Mouse (Mus musculus) heart, embryonic 16.5 days (tissue): Measurements from ENCODE around the gene Ppp1r14d. TPM values are rescaled to one million over a fixed set of nuclear protein-coding genes. Genes with fewer than 3 reads are reported as not detected.
A peak's percentile ranks its signal among the peaks of the same experiment; 100 is the strongest.

ENCODE experiments used
- ATAC-seq: fragments of 200-750 bp; cut with Nextera tagmentation; replicated peaks from 2 replicates; pipeline ENCODE4 v1.8.0; 2017; ENCODE audit warnings: moderate number of reproducible peaks; ENCODE audit not compliant: insufficient read depth, low FRiP score; ENCODE audit errors: extremely low read depth
- H3K27ac ChIP-seq: fragments of 300-500 bp; sonication (generic); 2 replicates; pipeline ENCODE4 v1.5.1; 2014; ENCODE audit warnings: mild to moderate bottlenecking, low read length, control low read depth, moderate library complexity
- H3K27me3 ChIP-seq: fragments of 300-500 bp; sonication (generic); 2 replicates; pipeline ENCODE4 v1.6.1; 2014; ENCODE audit warnings: low read length, mixed read lengths; ENCODE audit not compliant: control insufficient read depth, insufficient read depth
- H3K36me3 ChIP-seq: fragments of 300-500 bp; sonication (generic); 2 replicates; pipeline ENCODE4 v1.6.1; 2014; ENCODE audit not compliant: control insufficient read depth, insufficient read depth
- H3K4me1 ChIP-seq: fragments of 300-500 bp; sonication (generic); 2 replicates; pipeline ENCODE4 v1.6.1; 2014; ENCODE audit warnings: low read length, mixed read lengths; ENCODE audit not compliant: control insufficient read depth, insufficient read depth
- H3K4me2 ChIP-seq: fragments of 300-500 bp; sonication (generic); 2 replicates; pipeline ENCODE4 v1.6.1; 2014; ENCODE audit warnings: low read depth, mild to moderate bottlenecking, control low read depth, low read length
- H3K4me3 ChIP-seq: fragments of 300-500 bp; sonication (generic); 2 replicates; pipeline ENCODE4 v1.5.1; 2014; ENCODE audit warnings: mild to moderate bottlenecking, control low read depth, low read length
- H3K9ac ChIP-seq: fragments of 300-500 bp; sonication (generic); 2 replicates; pipeline ENCODE4 v1.6.1; 2014; ENCODE audit warnings: low read length, control low read depth
- H3K9me3 ChIP-seq: fragments of 300-500 bp; sonication (generic); replicated peaks from 2 replicates; pipeline ENCODE4 v1.6.1; 2016; ENCODE audit warnings: low read length; ENCODE audit not compliant: control insufficient read depth
- WGBS: fragments of 180-500 bp; shearing (Covaris S2); extraction: QIAGEN DNeasy Blood & Tissue Kit; methylation state at CpG from one replicate; pipeline ENCODE4 v1.1.7; 2014; 5-methylcytosine and 5-hydroxymethylcytosine counted together
- polyA plus RNA-seq: library from polyadenylated mRNA; unstranded; fragments of >200 nt; fragmentation: Nextera tagmentation; extraction: Ambion mirVana; gene quantifications from 2 replicates; pipeline ENCODE4 v1.2.1, GENCODE M21; 2015

Ppp1r14d gene
- polyA plus RNA-seq, 1 experiment from 2014 or later, result 0.18 TPM

- Histone ChIP-seq H3K9ac (no peak overlapping the region), H3K4me3 (no peak overlapping the region), H3K27ac (no peak overlapping the region), H3K4me2 (no peak overlapping the region), H3K27me3 (peaks cover 2% of the 10 kb centered on the region; the same call in 1 of the 2 replicates), H3K9me3 (no peaks in the 10 kb centered on the region), H3K4me1 (peaks cover 9% of the 10 kb centered on the region), H3K36me3 (no peaks in the 10 kb centered on the region)
- 13% methylated on average over 2 of the region's 2 CpGs for WGBS
- no peak for ATAC-seq
These were observed 31.6 kb upstream of the Ppp1r14d start for GRCm38 (mm10) chr2:119261326-119261725.

- Histone ChIP-seq H3K36me3 (no peaks in the 10 kb centered on the region), H3K4me3 (no peak overlapping the region), H3K27ac (no peak overlapping the region), H3K4me1 (peaks cover 9% of the 10 kb centered on the region), H3K9me3 (no peaks in the 10 kb centered on the region), H3K9ac (no peak overlapping the region), H3K27me3 (peaks cover 2% of the 10 kb centered on the region), H3K4me2 (no peak overlapping the region)
- WGBS, result 71% methylated on average over 1 of the region's 1 CpGs
- ATAC-seq, result no peak
These were observed 30.8 kb upstream of the Ppp1r14d start for GRCm38 (mm10) chr2:119260518-119260917.

- H3K4me2 ChIP-seq, result no peak overlapping the region
- H3K36me3 ChIP-seq, result no peaks in the 10 kb centered on the region
- H3K27ac ChIP-seq, result no peak overlapping the region
- H3K9ac ChIP-seq, result no peak overlapping the region
- no peak for ATAC-seq
- no peaks in the 10 kb centered on the region for H3K9me3 ChIP-seq
- H3K4me1 ChIP-seq, result peaks cover 4% of the 10 kb centered on the region
- 26% methylated on average over 7 of the region's 7 CpGs for WGBS
- H3K27me3 ChIP-seq, result peaks cover 14% of the 10 kb centered on the region
- H3K4me3 ChIP-seq, result no peak overlapping the region
These were observed 25.3 kb upstream of the Ppp1r14d start for GRCm38 (mm10) chr2:119254976-119255375.

- Histone ChIP-seq H3K9ac (no peak overlapping the region), H3K27me3 (peaks cover 12% of the 10 kb centered on the region), H3K4me2 (peak overlapping the region; percentile 61), H3K36me3 (no peaks in the 10 kb centered on the region), H3K4me1 (peaks cover 4% of the 10 kb centered on the region), H3K9me3 (no peaks in the 10 kb centered on the region), H3K4me3 (peak overlapping the region; percentile 24; the same call in 1 of the 2 replicates), H3K27ac (no peak overlapping the region)
- WGBS, result 12% methylated on average over 11 of the region's 11 CpGs
- peak; percentile 71; the same call in 1 of the 2 replicates for ATAC-seq
These were observed 21.2 kb upstream of the Ppp1r14d start for GRCm38 (mm10) chr2:119250826-119251478.

GRCm38 (mm10) chr2:119250377-119250776, 20.7 kb upstream of the Ppp1r14d start:
- Histone ChIP-seq H3K9me3 (no peaks in the 10 kb centered on the region), H3K36me3 (no peaks in the 10 kb centered on the region), H3K27me3 (peaks cover 10% of the 10 kb centered on the region), H3K27ac (no peak overlapping the region), H3K4me3 (no peak overlapping the region), H3K9ac (no peak overlapping the region), H3K4me1 (peaks cover 4% of the 10 kb centered on the region), H3K4me2 (no peak overlapping the region)
- WGBS, result 57% methylated on average over 5 of the region's 5 CpGs
- ATAC-seq, result no peak

GRCm38 (mm10) chr2:119249592-119250061, 19.9 kb upstream of the Ppp1r14d start:
- Histone ChIP-seq H3K27ac (no peak overlapping the region), H3K27me3 (peaks cover 9% of the 10 kb centered on the region), H3K4me2 (no peak overlapping the region), H3K4me3 (no peak overlapping the region), H3K9me3 (no peaks in the 10 kb centered on the region), H3K9ac (no peak overlapping the region), H3K4me1 (peaks cover 4% of the 10 kb centered on the region), H3K36me3 (no peaks in the 10 kb centered on the region)
- no peak for ATAC-seq
- WGBS, result 52% methylated on average over 4 of the region's 4 CpGs

- no peaks in the 10 kb centered on the region for H3K36me3 ChIP-seq
- no peak overlapping the region for H3K9ac ChIP-seq
- H3K4me2 ChIP-seq, result no peak overlapping the region
- no peak for ATAC-seq
- peaks cover 3% of the 10 kb centered on the region for H3K27me3 ChIP-seq
- H3K9me3 ChIP-seq, result no peaks in the 10 kb centered on the region
- 80% methylated on average over 9 of the region's 9 CpGs for WGBS
- H3K27ac ChIP-seq, result no peak overlapping the region
- H3K4me1 ChIP-seq, result peaks cover 4% of the 10 kb centered on the region
- no peak overlapping the region for H3K4me3 ChIP-seq
These were observed 18.2 kb upstream of the Ppp1r14d start for GRCm38 (mm10) chr2:119247904-119248303.

- no peaks in the 10 kb centered on the region for H3K36me3 ChIP-seq
- H3K27ac ChIP-seq, result no peak overlapping the region
- H3K9me3 ChIP-seq, result no peaks in the 10 kb centered on the region
- H3K4me3 ChIP-seq, result no peak overlapping the region
- no peak for ATAC-seq
- no peak overlapping the region for H3K9ac ChIP-seq
- WGBS, result 72% methylated on average over 7 of the region's 7 CpGs
- no peaks in the 10 kb centered on the region for H3K4me1 ChIP-seq
- H3K27me3 ChIP-seq, result peaks cover under 1% of the 10 kb centered on the region
- no peak overlapping the region for H3K4me2 ChIP-seq
These were observed 15.5 kb upstream of the Ppp1r14d start for GRCm38 (mm10) chr2:119245246-119245645.

GRCm38 (mm10) chr2:119242548-119242947, 12.8 kb upstream of the Ppp1r14d start:
- Histone ChIP-seq H3K4me3 (no peak overlapping the region), H3K27ac (no peak overlapping the region), H3K27me3 (peaks cover 23% of the 10 kb centered on the region), H3K9ac (no peak overlapping the region), H3K4me2 (no peak overlapping the region), H3K36me3 (no peaks in the 10 kb centered on the region), H3K4me1 (0 out of 2 replicates have a peak, but pooled peaks cover 2% of the 10 kb centered on the region), H3K9me3 (no peaks in the 10 kb centered on the region)
- 69% methylated on average over 9 of the region's 9 CpGs for WGBS
- ATAC-seq, result no peak
